Mouse (Mus musculus): Measurements from ENCODE around the gene Hspa1a. TPM values are rescaled to one million over a fixed set of nuclear protein-coding genes. Genes with fewer than 3 reads are reported as not detected.
A peak's percentile ranks its signal among the peaks of the same experiment; 100 is the strongest.
"Not testable (repeated sequence)": the region's sequence is repeated elsewhere in the genome, so short reads cannot be mapped to it uniquely, and the experiment has no call there.

The Hspa1a gene
- 10 to 100 TPM; 14.5 to 17.2 TPM for total RNA-seq (2021)
- long read RNA-seq, experiment 1, transcript Hspa1a-201 (1 exons, 2,967 nt) = major isoform, 30 of 30 reads
- long read RNA-seq, experiment 1, partial matches to known transcripts = 0 of 30 reads
- long read RNA-seq, experiment 1, other reads (novel, unspliced or antisense) = 0 of 30 reads
- long read RNA-seq, experiment 2, transcript Hspa1a-201 (1 exons, 2,967 nt) = major isoform, 16 of 16 reads
- long read RNA-seq, experiment 2, partial matches to known transcripts = 0 of 16 reads
- long read RNA-seq, experiment 2, other reads (novel, unspliced or antisense) = 0 of 16 reads

DNA sequence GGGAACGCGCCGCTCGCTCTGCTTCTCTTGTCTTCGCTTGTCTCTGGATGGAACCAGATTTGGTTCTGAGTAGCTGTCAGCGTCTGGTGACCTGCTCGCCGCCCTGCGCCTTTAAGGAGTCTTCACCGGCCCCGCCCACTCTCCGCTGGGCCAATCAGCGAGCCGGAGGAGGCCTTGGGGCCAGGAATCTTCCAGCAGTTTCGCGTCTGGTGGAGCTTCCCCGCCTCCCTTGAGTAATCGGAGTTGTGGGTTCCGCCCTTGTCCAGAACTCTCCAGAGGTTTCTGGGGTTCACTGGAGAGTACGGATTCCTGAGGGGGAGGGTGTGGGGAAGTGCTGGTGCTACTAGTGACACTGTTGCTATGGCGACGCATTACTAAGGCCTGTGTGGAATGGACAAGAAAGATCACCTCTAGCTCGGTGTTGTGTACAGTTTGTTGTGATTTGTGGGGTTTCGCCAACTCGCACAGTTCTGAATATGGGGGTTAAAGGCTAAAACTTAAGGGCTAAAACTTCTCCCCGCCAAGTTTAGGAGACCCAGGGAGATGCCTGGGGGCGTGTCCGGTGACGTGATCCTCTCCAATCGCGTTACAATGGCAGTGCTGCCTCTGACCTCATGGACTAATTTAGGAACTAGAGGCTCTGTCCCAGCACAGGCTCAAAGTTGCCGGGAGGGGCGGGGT is at the start of gene Hspa1a, which contains the start of gene Hspa1l:
Gene Hspa1a, minus strand, starts transcription at position 88 of the 681 bp plus-strand sequence.
Gene Hspa1l, plus strand, starts transcription at position 635 of the 681 bp plus-strand sequence.
- H3K27ac ChIP-seq = peak within 1 kb of the TSS; percentile 29; the same call in 1 of the 2 replicates
- H3K4me3 ChIP-seq = peak within 1 kb of the TSS; percentile 52
- intact Hi-C loops (cut with DNase I) = not testable (repeated sequence)
- DNase-seq (ENCODE audit: extremely low spot score in 1 of 2, low spot score in 2 of 2) = peak; percentile 73 to 74

DNA sequence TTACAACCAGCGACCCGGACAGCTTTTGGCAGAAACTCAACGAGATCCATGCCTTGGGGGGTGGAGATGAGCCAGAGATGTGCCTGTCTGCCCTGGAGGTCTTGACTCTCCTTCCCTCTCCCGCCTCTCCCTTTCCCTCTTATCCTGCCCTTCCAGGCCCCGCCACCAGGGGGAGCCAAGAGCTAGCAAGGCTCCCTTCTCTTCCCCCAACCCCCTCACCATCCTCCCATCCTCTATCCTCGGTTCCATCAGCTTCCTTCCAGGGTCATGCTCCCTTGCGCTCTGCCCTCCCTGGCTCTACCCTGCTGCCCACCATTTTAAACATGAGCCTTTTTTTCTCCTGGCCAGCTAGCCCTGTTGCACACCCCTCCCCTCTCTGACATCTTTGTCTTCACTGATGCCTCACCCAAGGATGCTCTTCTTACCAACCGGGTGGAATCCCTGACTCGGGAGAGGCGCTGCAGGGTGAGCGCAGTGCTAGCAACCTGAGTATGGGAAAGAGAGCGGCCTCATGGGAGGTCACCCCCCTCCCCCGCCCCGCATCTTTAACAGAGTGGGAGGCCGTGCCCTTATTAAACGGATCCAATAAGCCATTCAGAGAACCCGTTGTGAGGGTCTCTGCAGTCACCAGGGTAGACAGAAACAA is 49.3 kb upstream of the Hspa1a start:
- DNase-seq (ENCODE audit: extremely low spot score in 1 of 2, low spot score in 2 of 2) = peak; percentile 81 to 87
- TF ChIP-seq CTCF (IDR thresholded peaks at IDR 0.05) = peak; percentile 99
- H3K4me3 ChIP-seq = no peak overlapping the region; the same call in 1 of the 2 replicates
- H3K27ac ChIP-seq = no peak overlapping the region
- intact Hi-C loops (cut with DNase I) = loop anchor here (1.0 to 10.0 kb wide), 3 partner anchors 38 to 214 kb away; partner anchors contain the start of genes Atp6v1g2, Ddah2 and Nfkbil1

DNA sequence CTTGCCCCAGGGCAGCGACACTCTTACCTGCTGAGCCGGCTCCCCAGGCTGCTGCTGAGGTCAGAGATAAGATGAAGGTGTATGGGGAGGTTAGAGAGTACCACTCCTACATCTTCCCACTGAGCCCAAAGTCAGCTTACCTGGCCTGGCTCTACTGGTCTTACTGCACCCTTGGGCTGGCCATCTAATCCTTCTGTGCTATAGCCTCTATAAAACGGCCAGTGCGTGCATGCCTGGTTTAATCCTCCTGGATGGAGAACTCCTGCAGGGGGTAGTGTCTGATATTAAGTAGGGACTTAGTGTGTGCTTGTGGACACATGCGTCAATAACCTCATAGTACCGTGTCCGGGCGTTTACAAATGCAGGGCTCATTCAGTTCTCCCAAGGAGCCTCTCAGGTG is 48.6 kb upstream of the Hspa1a start:
- no peak for TF ChIP-seq CTCF (IDR thresholded peaks at IDR 0.05)
- intact Hi-C loops (cut with DNase I) = loop anchor here (10.0 kb wide), 1 partner anchor 214 kb away; the partner anchor contains the start of genes Atp6v1g2 and Nfkbil1
- DNase-seq (ENCODE audit: extremely low spot score in 1 of 2, low spot score in 2 of 2) = no peak
- Histone ChIP-seq H3K4me3 (no peak overlapping the region), H3K27ac (no peak overlapping the region)

DNA sequence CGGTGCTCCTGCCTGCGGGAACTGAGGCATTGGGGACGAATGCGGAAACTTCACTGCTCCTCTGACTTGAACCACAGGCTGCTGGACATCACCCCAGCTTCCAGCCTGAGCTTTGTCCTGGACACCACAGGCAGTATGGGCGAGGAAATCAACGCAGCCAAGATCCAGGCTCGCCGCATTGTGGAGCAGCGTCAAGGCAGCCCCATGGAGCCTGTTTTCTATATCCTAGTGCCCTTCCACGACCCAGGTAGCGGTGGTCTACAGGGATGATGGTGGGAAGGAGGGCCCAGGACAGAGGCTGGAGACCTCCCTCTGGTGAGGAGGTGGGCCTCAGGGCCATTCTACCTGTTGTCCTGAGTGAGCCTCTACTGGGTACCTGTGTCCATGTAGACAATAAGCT is 47.9 kb upstream of the Hspa1a start:
- H3K27ac ChIP-seq = no peak overlapping the region
- intact Hi-C loops (cut with DNase I) = loop anchor here (10.0 kb wide), 1 partner anchor 215 kb away; the partner anchor contains the start of genes Atp6v1g2 and Nfkbil1
- no peak for DNase-seq (ENCODE audit: extremely low spot score in 1 of 2, low spot score in 2 of 2)
- no peak for TF ChIP-seq CTCF (IDR thresholded peaks at IDR 0.05)
- no peak overlapping the region for H3K4me3 ChIP-seq

DNA sequence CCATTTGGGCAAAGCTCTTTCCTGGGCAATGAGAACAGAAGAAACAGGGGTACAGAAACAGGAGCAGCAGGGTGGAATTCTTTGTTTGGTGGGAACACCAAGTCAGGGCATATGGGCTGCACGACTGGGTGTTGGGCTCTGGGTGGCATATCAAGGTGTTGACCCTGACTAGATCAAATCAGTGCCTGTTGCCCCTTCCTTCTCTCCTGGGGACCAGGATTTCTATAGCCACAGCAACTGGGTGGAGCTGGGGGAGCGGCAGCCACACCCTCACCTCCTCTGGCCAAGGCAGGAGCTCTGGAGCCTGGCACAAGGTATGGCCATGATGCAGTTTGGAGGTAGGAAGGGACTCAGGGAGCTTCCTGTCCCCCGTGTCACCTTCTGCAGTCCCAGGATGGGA is 46.2 kb upstream of the Hspa1a start:
- no peak overlapping the region for H3K4me3 ChIP-seq
- TF ChIP-seq CTCF (IDR thresholded peaks at IDR 0.05) = no peak
- intact Hi-C loops (cut with DNase I) = no loop called here
- H3K27ac ChIP-seq = no peak overlapping the region
- no peak for DNase-seq (ENCODE audit: extremely low spot score in 1 of 2, low spot score in 2 of 2)

DNA sequence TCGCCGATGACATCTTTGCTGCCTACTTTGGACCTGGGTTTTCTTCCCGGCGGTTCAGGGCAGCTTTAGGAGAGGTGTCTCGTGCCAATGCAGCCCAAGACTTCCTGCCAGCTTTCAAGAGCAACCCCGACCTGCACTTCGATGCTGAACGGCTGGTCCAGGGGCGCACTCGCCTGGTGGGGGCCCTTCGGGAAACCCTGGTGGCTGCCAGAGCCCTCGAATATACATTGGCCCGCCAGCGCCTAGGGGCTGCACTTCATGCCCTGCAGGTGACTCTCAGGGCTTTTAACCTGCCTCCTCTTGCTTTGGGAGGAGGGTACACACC is 45.7 kb upstream of the Hspa1a start:
- TF ChIP-seq CTCF (IDR thresholded peaks at IDR 0.05) = no peak
- no peak for DNase-seq (ENCODE audit: extremely low spot score in 1 of 2, low spot score in 2 of 2)
- Histone ChIP-seq H3K4me3 (no peak overlapping the region), H3K27ac (no peak overlapping the region)
- intact Hi-C loops (cut with DNase I) = no loop called here

DNA sequence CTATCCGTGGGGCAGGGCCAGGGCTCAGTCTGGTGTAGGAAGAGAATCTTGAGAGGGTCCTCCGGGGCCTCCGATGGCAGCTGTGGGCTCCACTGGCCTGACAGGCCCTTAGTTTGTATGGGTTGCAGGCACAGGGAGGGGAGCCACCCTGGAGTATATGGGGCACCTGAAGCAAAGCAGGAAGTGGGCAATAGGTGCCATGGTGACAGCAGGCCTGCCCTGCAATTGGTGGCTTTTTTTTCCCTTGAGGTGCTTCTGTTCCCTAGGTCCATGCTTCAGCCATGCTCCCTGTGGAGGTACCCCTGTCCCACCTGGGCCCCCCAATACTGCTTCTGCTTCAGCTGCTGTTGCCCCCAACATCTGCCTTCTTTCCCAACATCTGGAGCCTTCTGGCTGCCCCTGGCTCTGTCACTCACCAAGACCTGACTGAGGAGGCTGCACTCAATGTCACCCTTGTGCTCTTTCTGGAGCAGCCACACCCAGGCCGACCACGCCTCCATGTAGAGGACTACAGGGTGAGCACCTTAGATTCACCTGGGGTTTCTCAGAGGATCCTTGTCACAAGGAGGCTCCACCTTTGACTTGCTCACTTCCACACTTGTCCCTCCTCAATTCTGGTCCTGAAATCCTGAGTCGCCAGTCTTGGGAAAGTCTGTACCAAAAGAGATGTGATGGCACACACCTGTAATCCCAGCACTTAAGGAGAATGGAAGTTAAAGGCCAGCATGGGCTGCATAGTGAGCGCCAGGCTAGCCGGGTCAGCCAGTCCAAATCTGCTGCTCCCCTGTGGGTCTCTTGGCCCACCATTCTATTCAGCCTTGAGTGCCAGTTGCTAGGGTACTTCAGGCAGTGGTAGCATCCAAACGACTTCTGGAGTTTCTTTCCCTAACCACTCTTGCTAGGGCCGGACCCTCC is 45.1 kb upstream of the Hspa1a start:
- intact Hi-C loops (cut with DNase I) = no loop called here
- no peak for TF ChIP-seq CTCF (IDR thresholded peaks at IDR 0.05)
- no peak overlapping the region for H3K4me3 ChIP-seq
- no peak overlapping the region for H3K27ac ChIP-seq
- no peak for DNase-seq (ENCODE audit: extremely low spot score in 1 of 2, low spot score in 2 of 2)

DNA sequence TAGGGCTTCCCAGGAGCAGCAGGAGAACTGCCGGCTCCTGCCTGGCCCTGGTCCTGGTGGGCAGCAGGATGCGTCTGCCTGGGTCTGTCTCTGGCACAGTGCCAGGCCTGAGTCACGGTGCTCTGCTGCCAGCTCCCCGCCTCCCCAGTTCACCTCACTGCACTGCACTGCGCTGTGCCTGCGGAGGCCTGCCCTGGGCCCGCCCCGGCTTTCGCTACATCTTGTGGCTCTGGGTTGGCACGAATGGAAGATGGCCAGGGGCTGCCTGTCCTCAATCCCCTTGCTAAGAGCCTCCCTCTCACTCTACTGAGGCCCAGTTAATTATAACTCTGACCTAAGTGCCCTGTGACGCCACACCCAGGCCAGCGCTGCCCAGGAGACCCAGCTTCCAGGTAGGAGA is 44.4 kb upstream of the Hspa1a start, which contains the start of gene Vwa7:
Gene Vwa7, plus strand, starts transcription at position 204 of the 400 bp plus-strand sequence.
- no peak for DNase-seq (ENCODE audit: extremely low spot score in 1 of 2, low spot score in 2 of 2)
- no peak for TF ChIP-seq CTCF (IDR thresholded peaks at IDR 0.05)
- Histone ChIP-seq H3K4me3 (no peak within 1 kb of the TSS), H3K27ac (no peak within 1 kb of the TSS)
- intact Hi-C loops (cut with DNase I) = no loop called here

DNA sequence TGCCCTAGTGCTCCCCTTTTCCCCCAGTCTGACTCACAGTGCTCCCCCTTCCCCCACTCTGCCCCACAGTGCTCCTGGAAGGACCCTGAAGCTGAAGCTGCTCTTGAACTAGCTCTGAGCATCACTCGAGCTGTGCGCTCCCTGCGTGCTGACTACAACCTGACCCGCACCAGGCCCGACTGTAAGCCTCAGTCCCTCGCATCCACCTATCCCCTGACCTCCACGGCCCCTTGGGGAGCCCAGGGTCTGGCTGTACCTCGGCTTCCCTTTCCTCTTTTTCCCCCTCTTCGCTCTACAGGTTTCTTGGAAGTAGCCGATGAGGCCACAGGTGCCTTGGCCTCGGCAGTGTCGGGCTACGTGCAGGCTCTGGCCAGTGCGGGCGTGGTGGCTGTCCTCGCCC is 43.3 kb upstream of the Hspa1a start:
- DNase-seq (ENCODE audit: extremely low spot score in 1 of 2, low spot score in 2 of 2) = no peak
- no peak overlapping the region for H3K4me3 ChIP-seq
- TF ChIP-seq CTCF (IDR thresholded peaks at IDR 0.05) = no peak
- no peak overlapping the region for H3K27ac ChIP-seq
- intact Hi-C loops (cut with DNase I) = no loop called here

DNA sequence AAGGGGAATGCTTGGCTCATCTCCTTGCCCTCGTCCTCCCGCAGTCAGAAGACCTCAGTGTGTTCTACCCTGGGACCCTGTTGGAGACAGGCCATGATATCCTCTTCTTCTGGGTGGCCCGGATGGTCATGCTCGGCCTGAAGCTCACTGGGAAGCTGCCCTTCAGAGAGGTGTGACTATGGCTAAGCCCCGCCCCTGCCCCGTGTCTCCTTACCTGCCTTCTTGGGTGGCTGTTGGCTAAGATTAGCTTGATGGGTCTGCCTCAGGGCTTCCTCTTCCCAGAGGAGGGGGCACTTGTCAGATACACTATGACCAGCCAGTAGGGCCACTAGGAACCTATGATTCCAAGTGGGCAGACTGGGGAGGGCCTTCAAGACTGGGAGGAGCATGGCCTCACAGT is 41.3 kb upstream of the Hspa1a start:
- intact Hi-C loops (cut with DNase I) = no loop called here

DNA sequence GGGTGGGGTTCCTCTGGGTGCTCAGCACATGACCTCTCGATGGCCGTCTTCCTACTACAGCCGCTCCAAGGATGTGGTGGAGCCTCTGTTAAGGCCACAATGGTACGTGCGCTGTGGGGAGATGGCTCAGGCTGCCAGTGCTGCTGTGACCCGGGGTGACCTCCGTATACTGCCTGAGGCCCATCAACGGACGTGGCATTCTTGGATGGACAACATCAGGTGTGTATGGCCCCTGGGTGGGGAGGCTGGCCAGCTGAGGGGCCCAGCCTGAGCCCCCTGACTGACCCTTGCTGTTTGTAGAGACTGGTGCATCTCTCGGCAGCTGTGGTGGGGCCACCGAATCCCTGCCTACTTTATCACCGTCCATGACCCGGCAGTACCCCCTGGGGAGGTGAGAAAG is 40.5 kb upstream of the Hspa1a start:
- TF ChIP-seq CTCF (IDR thresholded peaks at IDR 0.05) = no peak
- intact Hi-C loops (cut with DNase I) = no loop called here
- DNase-seq (ENCODE audit: extremely low spot score in 1 of 2, low spot score in 2 of 2) = no peak
- Histone ChIP-seq H3K27ac (no peak overlapping the region), H3K4me3 (no peak overlapping the region)

More for the DNA sequence above, 41.3 kb upstream of the Hspa1a start:
- Histone ChIP-seq H3K27ac (no peak overlapping the region), H3K4me3 (no peak overlapping the region)
- DNase-seq (ENCODE audit: extremely low spot score in 1 of 2, low spot score in 2 of 2) = no peak
- no peak for TF ChIP-seq CTCF (IDR thresholded peaks at IDR 0.05)

Measured in left cerebral cortex, adult 2 months (tissue).